Mouse (Mus musculus) 416B (cell line): Measurements from ENCODE around the gene Hexdc.

ENCODE experiments used
- DNase-seq: peaks from one replicate; pipeline ENCODE4 v3.0.0; 2011; ENCODE audit warnings: low read depth

The Hexdc gene

DNA sequence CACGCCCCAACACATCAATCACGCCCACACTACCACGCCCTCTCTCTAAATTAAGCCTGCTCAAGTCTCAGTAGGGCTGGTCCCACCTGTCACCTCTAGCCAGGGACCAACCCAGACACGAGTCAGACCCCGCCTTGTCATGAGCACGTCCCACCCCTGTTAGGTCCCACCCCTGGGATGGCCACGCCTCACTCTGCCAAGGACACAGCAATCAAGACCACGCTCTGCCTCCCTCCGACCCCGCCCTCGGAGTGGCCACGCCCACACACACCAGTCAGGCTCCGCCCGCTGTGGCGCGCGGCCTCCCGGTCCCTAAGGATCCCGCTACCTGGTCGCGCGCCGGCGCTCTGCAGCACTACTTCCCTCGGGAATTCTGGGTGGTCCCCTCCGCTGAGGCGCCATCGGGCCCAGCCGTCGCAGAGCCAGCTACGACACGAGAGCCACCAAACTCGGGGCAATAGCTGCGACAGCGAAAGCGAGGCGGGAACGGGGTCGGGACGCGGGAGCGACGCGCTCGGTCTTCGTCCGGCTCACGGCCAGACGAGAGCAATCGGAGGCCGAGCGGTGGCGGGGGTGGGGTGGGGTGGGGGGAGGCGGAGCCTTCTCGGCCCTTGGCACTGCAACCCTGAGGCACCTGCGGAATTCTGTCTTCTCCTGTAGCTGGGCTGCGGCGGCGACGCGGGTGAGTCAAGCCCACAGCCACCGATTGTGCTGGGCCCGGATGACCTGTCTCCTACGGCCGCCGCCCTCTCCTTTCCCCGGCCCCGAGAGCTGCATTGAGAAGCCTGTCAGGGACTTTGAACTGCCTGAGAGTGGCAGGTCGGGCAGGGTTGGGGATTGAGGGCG, at the start of gene Hexdc, which contains the start of gene Ogfod3:
Gene Hexdc (plus strand): TSS at position 273 of the 846 bp plus-strand sequence.
Gene Ogfod3 (minus strand): TSS at position 551 of the 846 bp plus-strand sequence.
- peak; percentile 99 for DNase-seq

DNA sequence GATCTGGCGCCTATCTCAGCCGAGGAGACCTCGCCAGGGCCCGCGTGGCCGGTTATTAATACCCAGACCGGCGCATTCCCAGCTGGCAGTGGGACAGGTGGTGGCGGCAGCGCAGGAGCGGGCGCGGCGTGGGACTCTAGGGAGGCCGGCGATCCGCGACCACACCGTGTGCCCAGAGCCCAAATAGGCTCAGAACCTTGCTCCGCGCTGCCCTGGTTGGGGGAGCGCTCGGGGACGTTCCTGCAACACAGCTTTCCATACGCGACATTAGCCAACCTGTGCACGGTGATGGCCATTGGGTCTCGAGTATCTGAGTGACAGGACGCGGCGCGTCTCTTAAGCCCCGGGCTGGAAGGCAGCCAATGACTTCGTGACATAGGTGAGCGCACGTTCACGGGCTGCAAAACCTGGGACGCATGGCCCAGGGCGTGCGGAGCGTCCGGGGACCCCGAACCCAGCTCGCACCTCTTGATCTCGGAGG, 47.8 kb upstream of the Hexdc start:
- no peak for DNase-seq

DNA sequence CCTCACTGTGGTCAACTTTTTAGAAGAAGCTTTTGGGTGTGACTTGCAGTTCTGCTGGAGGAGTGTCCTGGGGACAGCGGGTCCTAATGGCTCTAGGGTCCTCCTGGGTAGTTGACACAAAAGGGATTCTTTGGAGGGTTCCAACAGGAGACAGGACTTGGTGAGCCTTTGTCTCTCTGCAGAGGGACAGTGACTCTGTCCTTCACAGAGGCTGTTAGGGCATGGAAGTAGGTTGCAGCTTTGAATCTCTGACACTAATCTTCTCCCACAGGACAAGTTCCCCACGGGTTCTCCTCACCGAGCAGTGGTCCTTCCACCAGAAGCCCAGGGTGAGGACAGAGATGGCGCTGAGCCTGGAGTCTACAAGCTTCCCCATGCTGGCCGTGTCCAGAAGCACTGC, 44.3 kb upstream of the Hexdc start, which contains the start of gene Uts2r:
Gene Uts2r (plus strand): TSS at position 301 of the 400 bp plus-strand sequence.
- no peak for DNase-seq

DNA sequence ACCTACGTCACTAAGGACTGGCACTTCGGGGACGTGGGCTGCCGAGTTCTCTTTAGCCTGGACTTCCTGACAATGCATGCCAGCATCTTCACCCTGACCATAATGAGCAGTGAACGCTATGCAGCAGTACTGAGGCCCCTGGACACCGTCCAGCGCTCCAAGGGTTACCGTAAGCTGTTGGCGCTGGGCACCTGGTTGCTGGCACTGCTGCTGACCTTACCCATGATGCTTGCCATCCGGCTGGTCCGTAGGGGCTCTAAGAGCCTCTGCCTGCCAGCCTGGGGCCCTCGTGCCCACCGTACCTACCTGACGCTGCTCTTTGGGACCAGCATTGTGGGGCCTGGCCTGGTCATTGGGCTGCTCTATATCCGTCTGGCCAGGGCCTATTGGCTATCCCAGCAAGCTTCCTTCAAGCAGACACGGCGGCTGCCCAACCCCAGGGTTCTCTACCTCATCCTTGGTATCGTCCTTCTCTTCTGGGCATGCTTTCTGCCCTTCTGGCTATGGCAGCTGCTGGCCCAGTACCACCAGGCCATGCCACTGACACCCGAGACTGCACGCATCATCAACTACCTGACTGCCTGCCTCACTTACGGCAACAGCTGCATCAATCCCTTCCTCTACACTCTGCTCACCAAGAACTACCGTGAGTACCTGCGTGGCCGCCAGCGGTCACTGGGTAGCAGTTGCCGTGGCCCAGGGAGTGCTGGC, 43.4 kb upstream of the Hexdc start:
- no peak for DNase-seq

DNA sequence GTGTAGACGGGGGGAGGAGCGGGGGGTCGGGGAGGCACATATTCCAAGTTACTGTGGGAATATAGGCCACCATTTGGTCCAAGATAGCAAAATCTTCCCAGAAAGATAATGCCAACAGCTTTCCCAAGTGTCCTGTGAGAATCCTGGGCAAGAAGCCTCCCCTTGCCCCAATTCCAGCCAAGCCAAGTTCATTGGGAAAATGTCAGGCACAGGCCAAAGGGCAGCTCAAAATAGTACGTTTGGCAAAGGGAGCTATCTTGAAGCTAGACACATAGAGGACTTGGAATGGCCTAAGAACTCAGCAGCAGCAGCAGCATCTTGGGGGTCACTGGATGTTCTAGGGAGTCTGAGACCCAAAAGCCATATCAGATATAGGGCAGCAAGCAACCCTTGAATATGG, 40.5 kb upstream of the Hexdc start:
- DNase-seq = no peak

DNA sequence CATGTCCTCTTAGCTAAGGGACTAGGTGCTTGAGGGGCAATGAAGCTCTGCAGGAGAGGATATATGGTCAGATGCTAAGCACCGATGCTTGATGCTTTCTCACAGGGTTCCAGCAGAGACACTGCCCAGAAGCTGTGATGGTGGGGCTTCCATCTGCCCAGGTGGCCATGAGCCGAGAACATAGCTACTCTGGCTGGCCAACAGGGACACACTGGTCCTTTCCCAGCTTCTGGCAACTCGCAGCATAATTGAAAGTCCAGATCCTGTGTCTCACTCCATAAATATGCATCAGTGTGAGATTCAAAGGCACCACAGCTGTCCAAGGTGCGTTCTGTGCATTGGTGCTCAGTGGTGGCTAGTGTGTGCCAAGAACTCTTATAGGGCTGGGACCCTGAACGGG, 31.0 kb upstream of the Hexdc start:
- DNase-seq = no peak

DNA sequence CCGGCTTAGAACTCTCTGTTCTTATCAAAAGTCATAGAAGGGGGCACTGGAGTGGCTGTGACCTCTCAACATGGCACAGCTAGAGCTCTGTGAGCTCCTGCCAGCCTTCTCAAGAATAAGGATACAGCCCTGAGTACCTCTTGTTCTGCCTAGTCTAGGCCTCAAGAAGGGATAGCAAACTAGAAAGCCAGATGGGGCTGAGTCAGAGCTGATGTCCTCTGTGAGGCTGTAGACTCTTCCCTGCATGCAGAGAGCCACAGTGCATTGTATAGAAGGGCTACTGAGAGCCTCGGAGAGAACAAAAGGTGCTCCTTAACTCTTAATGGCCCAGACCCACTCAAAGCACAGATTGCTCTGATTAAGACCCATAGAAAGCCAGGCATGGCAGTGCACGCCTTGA, 30.0 kb upstream of the Hexdc start:
- no peak for DNase-seq

DNA sequence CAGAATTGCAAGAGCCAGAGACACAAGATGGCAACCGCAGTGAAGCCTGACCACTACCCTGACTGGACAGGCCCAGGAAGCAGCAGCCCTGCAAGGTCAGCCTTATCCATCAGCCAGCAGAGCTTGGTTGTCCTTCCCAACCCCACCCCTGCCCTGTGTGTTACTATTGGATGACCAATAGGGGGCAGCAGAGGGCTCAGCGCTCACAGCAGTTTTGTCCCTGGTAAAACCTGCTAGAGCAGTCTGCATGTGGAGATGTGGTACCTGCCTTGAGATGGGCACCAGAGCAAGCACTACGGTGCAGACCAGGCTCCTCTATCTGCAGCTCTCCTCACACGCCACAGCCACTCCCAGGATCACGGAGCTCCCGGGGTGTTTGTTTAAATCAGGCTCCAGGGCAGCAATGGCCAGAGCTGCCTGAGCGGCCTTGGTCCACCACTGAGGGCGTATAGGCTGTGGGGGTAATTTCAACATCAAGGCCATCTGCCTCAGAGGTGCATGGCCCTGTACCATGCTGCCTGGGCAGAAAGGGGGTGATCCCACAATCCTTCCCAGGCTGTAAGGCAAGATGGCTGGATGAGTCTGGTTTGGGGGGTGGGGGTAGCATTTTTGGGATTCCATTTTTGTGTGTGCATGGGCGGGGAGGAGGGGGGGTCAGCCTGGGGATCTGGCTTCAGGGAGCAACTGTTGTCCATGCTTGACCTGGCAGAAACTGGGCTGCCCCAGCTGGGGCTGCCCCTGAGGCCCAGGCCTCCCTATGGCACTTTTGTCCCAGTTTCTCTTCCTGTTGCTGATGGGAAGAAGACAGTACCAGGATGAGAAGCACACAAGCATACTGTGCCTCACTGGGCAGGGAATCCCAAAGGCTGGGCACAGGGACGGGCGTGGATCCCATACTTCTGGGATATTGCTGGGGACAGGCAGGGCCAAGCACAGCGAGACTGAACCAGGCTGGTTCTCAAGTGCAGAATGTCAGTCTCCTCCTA, 27.7 kb upstream of the Hexdc start:
- peak; percentile 63 for DNase-seq

DNA sequence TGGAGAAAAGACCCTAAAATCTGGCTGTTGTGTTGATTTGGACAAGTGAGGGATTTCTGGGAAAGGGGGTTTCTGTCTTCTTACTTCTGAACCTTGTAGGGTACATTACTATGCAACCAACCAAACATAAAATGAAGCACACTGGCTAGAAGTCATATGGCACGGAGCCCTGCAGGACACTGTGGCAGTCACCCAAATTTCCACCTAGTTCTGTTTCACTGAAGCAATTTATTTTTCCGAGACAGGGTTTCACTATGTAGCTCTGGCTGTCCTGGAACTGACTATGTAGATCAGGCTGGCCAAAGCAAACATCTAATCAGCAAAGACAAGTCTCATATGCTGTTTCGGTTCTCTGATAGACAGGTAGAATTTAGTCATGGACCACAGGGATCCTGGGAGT, 14.6 kb upstream of the Hexdc start:
- no peak for DNase-seq

DNA sequence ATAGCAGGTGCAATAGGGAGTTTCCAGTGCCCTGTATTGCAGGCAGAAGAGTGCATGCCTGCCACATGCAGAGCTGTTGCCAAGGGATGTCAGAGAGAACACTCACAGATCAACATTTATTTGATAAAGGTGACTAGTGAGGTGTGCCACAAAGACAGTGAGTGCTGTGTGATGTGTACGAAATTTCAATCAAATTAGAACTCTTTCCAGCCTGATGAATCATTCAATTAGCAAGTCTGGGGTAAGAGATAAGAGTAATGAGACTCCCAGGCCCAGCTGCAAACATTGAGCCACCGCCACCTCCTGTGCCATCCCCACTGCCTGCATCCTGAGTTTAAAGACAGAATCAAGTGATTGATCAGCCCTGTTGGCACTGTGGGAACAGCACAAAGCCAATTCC, 11.5 kb upstream of the Hexdc start:
- DNase-seq = no peak

DNA sequence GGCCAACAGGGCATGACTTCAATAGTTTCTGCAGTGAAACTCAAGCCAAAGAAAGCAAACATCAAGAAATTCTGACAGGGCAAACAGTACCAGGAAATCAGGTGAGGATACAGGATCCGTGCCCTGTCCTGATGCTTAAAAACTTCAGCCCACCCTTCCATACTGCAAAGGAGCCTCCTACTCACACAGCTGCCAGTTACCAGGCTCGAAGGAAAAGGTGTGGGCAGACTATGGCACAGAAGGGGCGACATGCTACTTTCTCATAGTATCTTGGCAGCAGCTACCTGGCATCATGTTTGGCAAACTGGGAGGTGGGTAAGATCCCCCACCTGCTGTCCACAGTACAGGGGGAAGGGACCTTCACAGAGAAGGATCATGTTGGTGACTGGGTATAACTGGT, 10.8 kb upstream of the Hexdc start:
- no peak for DNase-seq

DNA sequence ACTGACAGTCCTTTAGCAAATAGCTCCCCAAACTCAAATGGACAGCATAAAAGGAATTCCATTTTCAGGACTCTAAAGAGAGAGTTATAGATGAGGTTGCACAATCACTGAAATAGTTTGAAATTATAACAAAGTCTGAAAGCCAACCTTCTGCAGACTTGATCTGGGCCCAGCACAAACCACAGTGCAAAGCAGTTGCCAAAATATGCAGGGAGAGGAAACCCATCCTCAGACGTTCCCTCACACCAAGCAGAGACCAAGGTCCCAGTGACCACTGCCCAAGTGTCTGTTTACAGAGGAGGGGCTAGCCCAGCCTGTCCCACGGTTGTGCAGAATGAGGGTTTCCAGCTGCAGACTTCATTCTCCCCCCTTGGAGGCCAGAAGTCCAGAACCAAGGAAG, 5.6 kb upstream of the Hexdc start:
- no peak for DNase-seq

DNA sequence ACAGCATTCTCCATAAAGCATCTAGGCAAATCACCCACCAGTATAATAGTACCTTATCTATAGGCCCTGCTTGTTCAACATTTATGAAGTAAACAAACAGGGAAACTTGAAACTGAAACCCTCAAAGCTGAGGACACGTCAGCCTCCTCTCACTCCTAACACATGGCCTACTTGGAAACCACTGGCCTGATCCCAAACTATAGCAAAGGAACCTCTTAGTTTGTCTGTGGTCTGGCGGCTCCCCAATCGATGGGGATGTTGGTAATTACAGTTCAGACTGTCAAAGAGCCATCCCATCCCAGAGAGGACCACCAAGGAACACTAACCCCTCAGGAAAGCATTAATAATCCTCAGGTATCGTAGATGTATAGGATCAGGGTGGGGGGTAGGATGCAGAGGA, 4.4 kb upstream of the Hexdc start:
- no peak for DNase-seq

DNA sequence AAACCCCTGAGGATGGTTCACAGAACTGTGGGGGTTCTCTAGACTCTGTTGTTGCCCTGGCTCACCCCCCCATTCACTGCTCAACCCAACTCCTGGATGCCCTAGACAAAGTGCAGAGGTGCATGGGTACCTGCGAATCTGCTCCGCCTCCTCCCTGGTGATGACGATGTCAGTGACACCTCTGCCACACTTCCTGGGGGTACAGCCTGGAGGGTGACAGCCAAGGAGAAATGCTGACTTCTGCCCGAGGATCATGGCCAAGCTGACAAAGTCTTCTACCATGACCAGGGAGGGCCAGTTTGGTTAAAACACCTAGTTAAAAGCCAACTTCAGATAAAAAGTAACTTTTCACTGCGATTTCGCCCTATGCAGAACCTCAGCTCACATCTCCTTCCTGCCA, 3.5 kb upstream of the Hexdc start:
- no peak for DNase-seq

DNA sequence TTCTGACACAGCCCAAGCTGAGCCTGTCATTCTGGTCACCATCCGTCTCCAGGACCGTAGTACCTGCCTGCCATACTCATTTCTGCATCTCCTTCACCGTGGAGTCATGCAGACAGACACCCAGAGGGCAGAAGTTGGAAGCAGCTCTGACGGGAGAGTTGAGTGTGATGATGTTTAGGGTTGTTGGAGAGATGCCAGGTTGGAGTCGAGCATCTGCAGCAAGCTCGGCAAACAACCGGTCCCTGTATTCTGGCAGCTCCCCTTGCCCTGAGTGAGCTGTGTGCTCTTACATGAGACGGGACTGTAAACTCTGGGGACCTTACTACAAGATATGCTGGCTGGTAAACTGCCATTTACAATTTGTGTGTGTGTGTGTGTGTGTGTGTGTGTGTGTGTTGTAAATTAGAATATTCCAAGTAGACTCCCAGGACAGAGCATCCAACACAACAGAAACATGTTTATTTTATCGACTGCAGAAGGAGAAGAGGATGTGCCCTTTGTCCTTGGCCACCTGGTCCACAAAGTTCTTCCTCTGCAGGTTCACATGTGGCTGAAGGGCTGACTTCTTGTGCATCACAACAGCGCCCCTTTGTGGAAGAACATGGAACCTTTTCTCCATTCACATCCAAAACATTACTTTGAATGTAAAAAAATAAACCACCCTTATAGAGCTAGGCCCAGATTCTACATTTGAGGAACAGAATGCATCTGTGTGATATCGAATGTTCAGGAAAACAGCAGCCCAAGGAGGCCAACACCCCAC, 2.6 kb upstream of the Hexdc start:
- peak; percentile 78 for DNase-seq

DNA sequence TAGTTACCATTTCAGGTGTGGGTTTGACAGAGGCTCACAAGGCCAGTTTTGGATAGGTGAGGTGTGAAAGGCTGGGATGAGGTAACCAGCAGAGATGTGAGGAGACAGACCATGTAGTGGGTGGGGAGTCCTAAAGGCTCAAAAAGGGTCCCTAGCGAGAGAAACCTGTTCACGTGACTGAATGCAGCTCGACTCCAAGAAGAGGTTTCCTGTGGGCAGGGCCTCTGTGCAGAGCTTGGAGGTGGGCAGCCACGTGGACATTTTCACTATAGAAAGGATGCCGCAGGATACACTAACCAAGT, 423 bp upstream of the Hexdc start:
- DNase-seq = no peak

DNA sequence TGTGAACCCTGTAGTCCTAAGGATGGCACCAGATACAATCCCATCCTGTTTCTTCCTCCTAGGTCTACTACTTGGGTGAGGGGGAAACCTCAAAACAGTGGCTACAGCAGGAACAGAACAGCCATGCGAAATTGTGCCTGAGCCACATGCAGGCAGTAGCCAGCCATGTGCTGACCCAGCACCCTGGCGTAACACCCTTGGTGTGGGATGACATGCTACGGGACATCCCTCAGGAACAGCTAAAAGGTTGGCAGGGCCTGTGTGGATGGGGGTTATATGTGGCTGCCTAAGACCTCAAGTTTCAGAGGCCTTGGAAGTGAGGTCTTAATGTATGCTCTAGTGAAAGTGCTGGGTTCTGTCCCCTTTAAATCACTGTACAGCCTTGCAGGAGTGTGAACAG, 12.6 kb downstream of the Hexdc start:
- no peak for DNase-seq

DNA sequence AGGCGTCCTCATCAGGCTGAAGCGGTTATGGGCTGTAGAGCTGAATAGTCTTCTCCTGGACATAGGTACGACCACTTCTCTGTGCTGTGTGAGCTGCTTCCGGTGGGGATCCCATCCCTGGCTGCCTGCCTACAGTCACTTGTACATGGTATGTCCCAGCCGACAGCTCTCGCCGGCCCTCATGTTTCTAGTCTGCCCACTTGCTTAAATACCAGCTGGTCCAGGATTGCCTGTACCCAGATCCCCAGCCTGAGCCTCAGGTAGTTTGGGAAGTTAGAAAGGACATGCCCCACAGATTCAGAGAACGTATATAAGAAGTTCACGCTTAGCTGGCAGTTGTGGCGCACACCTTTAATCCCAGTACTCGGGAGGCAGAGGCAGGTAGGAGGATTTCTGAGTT, 15.5 kb downstream of the Hexdc start:
- DNase-seq = no peak

DNA sequence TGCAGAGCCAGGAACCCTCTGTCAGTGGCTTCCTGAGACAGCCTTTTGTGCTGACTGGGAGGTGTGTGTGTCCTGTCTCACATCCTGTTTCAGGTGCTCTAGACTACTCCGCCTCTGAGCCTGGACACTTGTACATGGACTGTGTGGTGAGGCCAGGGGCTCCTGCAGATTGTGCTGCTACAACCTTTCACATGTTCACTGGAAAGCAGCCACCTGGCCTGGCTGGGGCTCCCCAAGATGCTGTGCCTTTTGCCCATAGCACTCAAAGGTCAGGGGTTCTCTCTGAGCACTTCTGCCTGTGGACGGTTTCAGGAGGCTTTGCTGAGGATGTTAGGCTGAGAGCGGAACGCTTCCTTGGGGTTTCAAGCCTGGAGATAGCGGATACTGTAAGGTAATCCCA, 16.5 kb downstream of the Hexdc start:
- no peak for DNase-seq

DNA sequence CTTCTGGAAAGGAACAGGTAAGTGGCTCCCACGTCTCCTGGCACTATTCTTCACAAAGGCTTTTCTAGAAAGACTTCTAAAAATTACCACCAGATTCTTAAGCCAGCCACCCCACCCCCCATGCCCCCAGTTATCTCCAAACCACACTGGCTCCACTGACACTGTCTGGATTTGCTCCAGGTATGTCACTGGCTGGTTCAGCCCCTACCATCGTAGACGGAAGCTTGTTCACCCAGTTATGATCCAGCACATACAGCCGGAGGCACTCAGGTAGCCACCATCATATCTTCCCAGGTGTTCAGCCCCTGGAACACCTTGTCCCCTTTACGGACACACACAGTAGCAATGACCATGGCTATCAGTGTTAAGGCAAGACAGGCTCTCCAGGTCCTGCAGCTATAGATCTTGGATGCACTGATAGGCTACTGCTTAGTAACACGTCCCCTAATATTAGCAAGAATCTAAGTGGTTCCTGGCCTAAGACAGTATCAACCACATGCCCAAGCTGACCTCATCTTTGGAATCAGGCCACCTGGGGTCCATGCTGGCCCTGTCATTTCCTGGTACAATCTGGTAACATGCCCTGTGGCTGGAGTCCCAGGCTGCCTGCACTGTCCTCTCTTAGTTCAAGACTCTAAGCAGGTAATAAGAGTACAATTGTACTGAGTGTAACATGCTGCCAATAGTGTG, 17.2 kb downstream of the Hexdc start:
- DNase-seq = peak; percentile 11
